Mouse (Mus musculus) liver, embryonic 13.5 days (tissue): ENCODE data around the gene Gabrr1. TPM values are rescaled to one million over a fixed set of nuclear protein-coding genes. Genes with fewer than 3 reads are reported as not detected.
"Not testable (repeated sequence)": the region's sequence is repeated elsewhere in the genome, so short reads cannot be mapped to it uniquely, and the experiment has no call there.

Source experiments
- ATAC-seq: fragments of 200-750 bp; cut with Nextera tagmentation; 2 replicates; pipeline ENCODE4 v1.8.0; 2017; ENCODE audit warnings: low read depth, mild to moderate bottlenecking, moderate number of reproducible peaks, moderate library complexity
- DNase-seq: peaks from one replicate; pipeline ENCODE4 v3.0.0; 2022
- H3K27ac ChIP-seq: fragments of 300-500 bp; sonication (generic); 2 replicates; pipeline ENCODE4 v1.5.1; 2015; ENCODE audit warnings: moderate library complexity, mild to moderate bottlenecking, inconsistent platforms
- H3K27me3 ChIP-seq: fragments of 300-500 bp; sonication (generic); 2 replicates; pipeline ENCODE4 v1.6.1; 2015; ENCODE audit warnings: mild to moderate bottlenecking, inconsistent platforms
- H3K36me3 ChIP-seq: fragments of 300-500 bp; sonication (generic); 2 replicates; pipeline ENCODE4 v1.6.1; 2015; ENCODE audit warnings: mild to moderate bottlenecking, inconsistent platforms
- H3K4me1 ChIP-seq: fragments of 300-500 bp; sonication (generic); replicated peaks from 2 replicates; pipeline ENCODE4 v1.6.1; 2015; ENCODE audit warnings: inconsistent platforms
- H3K4me2 ChIP-seq: fragments of 300-500 bp; sonication (generic); 2 replicates; pipeline ENCODE4 v1.6.1; 2015; ENCODE audit warnings: inconsistent platforms, mild to moderate bottlenecking, moderate library complexity
- H3K4me3 ChIP-seq: fragments of 300-500 bp; sonication (generic); replicated peaks from 2 replicates; pipeline ENCODE4 v1.5.1; 2015; ENCODE audit warnings: mild to moderate bottlenecking, inconsistent platforms
- H3K9ac ChIP-seq: fragments of 300-500 bp; sonication (generic); 2 replicates; pipeline ENCODE4 v1.6.1; 2015; ENCODE audit warnings: mild to moderate bottlenecking, inconsistent platforms
- H3K9me3 ChIP-seq: fragments of 300-500 bp; sonication (generic); replicated peaks from 2 replicates; pipeline ENCODE4 v1.6.1; 2016; ENCODE audit warnings: inconsistent platforms
- WGBS: fragments of 180-500 bp; shearing (Covaris S2); methylation state at CpG from one replicate; pipeline ENCODE4 v1.1.7; 2015; ENCODE audit not compliant: insufficient replicate concordance; 5-methylcytosine and 5-hydroxymethylcytosine counted together
- polyA plus RNA-seq: library from polyadenylated mRNA; unstranded; fragments of >200 nt; fragmentation: Nextera tagmentation; extraction: Ambion mirVana; gene quantifications from 2 replicates; pipeline ENCODE4 v1.2.1, GENCODE M21; 2015

Gene Gabrr1
- polyA plus RNA-seq, result not detected in 2 replicates

DNA sequence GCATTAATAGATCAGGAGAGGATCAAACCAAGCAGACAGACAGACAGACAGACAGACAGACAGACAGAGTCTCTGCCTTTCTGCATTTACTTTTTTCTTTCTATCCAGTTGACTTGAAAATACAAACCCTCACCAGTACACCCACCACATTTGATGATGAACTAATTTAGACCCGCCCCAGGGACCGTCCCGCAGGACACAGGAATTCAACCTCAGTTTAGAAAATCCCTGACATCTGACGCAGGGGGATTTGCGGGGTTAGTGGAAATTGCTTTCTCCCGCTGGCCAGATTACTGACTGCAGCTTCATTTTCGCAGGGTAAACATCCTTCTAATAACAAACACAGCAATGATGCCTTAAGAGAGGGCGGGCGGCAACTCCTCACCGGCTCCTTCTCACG is at the start of gene Gabrr1:
Gene Gabrr1, plus strand, starts transcription at position 301 of the 400 bp plus-strand sequence.
- WGBS, result 61% methylated on average over 11 of the region's 11 CpGs

DNA sequence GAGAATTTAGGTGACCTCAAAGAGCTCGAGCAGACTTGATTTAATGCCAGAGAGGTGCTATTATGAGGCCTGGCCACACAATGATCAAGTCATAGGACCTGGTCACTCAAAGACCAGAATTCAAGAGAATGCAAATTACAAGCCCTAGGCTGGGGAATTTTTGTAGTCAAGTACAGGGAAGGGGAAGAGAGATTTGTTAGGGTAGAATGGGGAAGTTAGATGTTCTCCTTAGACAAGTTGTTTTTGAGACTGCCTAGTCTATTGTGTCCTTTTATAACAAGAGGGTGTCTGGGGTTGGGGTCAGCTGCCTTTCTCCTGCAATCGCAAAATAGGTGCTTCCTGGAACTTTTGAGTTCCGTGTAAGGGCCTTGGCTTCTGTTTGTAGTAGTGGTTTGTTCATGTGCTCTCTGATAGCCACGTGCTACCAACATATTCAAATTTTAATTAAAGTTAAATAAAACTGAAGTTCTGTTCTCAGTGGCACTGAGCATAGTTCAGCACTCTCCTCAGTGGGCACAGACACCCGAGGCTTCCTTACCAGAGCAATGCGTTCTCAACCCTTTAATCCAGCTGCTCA is 33.1 kb upstream of the Gabrr1 start:
- Histone ChIP-seq H3K4me3 (no peak overlapping the region), H3K4me1 (no peaks in the 10 kb centered on the region), H3K4me2 (no peak overlapping the region), H3K9me3 (no peaks in the 10 kb centered on the region), H3K9ac (no peak overlapping the region), H3K27ac (no peak overlapping the region), H3K27me3 (no peaks in the 10 kb centered on the region), H3K36me3 (no peaks in the 10 kb centered on the region)
- WGBS, result 42% methylated on average over 6 of the region's 6 CpGs
- DNase-seq (no peak), ATAC-seq (no peak)

More for the DNA sequence above, at the start of gene Gabrr1:
- no peak within 1 kb of the TSS for H3K4me2 ChIP-seq
- DNase-seq (no peak), ATAC-seq (no peak)
- H3K9ac ChIP-seq, result no peak within 1 kb of the TSS
- no peaks in the 10 kb centered on the region for H3K36me3 ChIP-seq
- no peaks in the 10 kb centered on the region for H3K9me3 ChIP-seq
- H3K27me3 ChIP-seq, result no peaks in the 10 kb centered on the region
- no peak within 1 kb of the TSS for H3K4me3 ChIP-seq
- H3K27ac ChIP-seq, result no peak within 1 kb of the TSS
- H3K4me1 ChIP-seq, result no peaks in the 10 kb centered on the region

DNA sequence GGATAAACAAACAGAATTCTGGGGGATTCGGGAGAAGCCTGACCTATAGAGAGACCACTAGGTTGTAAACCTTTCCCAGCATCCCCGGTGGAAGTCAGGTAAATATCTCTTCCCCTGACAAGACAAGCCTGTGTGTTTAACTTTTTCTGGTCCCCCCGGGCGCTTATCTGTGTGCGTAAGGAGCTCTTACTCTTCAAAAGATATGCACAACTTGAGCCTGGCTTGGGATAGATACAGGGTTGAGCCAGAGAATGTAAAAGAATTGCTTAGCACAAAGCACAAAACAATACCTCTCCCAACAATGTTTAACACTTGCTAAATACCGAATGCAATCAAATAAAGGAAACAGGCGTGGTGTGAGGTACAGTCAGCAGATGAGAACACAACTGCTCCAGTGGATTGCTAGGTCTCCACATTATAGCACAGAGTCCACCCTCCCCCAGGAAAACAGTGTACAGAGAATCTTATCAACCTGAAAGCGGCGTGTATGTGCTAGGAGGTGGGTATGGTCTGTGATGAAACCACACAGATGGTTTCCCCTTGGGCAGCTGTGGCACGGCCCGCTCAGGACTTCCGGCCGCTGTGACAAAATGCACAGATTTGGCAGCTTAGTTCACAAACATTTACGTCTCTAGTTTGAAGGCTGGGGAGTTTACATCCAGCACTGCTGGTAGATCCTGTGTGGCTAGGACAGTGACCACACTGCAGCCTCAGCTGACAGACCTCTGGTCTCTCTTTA is 22.4 kb upstream of the Gabrr1 start:
- DNase-seq (peak; percentile 8), ATAC-seq (peak; percentile 89)
- Histone ChIP-seq H3K9ac (no peak overlapping the region), H3K27ac (no peak overlapping the region), H3K36me3 (no peaks in the 10 kb centered on the region), H3K4me1 (peaks cover 23% of the 10 kb centered on the region), H3K4me3 (no peak overlapping the region), H3K27me3 (no peaks in the 10 kb centered on the region), H3K9me3 (no peaks in the 10 kb centered on the region), H3K4me2 (peak overlapping the region; percentile 40)
- 23% methylated on average over 14 of the region's 14 CpGs for WGBS

DNA sequence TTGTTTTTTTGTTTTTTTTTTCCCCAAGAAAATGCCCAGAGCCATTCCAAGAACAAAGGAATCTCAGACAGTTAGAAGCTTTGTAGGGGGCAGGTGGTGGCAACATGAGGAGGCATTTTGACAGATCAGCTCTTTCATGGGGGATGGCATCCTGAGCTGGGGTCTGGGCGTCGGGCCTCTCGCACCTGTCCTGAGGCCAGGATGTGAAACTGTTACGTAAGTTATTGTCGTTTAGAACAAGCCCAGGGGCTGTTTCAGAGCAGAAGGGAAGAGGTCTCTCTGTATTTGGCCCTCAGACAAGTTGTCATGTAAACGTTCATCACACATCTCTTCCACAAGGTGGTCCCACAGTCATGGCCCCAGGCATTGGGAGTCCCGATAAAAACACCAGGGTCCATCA is 21.5 kb upstream of the Gabrr1 start:
- no peak for DNase-seq
- 72% methylated on average over 7 of the region's 7 CpGs for WGBS
- Histone ChIP-seq H3K36me3 (no peaks in the 10 kb centered on the region), H3K9me3 (no peaks in the 10 kb centered on the region), H3K4me2 (no peak overlapping the region), H3K27ac (no peak overlapping the region), H3K27me3 (no peaks in the 10 kb centered on the region), H3K4me1 (peaks cover 23% of the 10 kb centered on the region), H3K4me3 (no peak overlapping the region), H3K9ac (no peak overlapping the region)
- ATAC-seq, result no peak

DNA sequence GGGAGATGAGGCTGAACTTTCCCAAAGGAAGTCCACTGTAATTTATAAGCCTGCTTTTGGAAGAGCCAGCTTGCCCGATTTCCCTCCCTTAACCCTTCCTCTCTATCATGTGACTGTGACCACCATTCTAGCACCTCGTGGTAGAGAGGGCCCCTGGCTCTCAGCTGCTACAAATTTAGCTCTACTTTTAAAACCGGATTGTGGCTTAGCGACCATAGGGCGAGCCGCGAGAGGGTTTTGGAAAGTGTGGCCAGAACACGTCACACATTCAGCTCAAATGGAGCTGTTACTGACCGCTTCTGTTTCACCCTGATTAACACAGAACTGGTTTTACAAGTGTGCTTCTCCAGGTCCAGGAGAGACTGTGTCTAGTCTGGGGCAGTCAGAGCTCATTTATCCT is 21.0 kb upstream of the Gabrr1 start:
- no peak overlapping the region for H3K9ac ChIP-seq
- DNase-seq, result no peak
- no peak overlapping the region for H3K4me3 ChIP-seq
- no peak overlapping the region for H3K4me2 ChIP-seq
- peaks cover 23% of the 10 kb centered on the region for H3K4me1 ChIP-seq
- H3K9me3 ChIP-seq, result no peaks in the 10 kb centered on the region
- 70% methylated on average over 9 of the region's 9 CpGs for WGBS
- H3K27ac ChIP-seq, result no peak overlapping the region
- no peak for ATAC-seq
- H3K27me3 ChIP-seq, result no peaks in the 10 kb centered on the region
- H3K36me3 ChIP-seq, result no peaks in the 10 kb centered on the region

DNA sequence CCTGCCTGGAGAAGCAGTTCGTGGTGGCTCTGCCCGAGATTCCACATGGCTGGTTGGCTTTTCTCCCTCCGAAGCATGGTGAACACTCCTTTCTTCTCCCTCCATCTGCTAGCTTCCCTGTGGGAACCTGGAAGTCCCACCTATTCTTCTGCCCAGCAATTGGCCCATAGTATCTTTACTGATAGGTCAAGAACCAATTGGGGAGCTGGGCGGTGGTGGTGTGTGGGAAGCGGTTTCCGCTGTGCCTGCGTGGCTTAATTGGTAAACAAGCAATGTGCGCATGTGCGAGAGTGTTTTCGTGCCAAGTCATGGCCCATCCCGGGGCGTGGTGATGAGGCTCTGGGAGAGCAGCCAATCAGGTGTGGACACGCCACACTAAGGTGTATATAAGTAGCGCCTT is 19.5 kb upstream of the Gabrr1 start:
- not testable (repeated sequence) for H3K4me3 ChIP-seq, H3K36me3 ChIP-seq, H3K27me3 ChIP-seq, ATAC-seq, H3K4me2 ChIP-seq, H3K27ac ChIP-seq, H3K9ac ChIP-seq, H3K9me3 ChIP-seq, DNase-seq
- peaks cover 23% of the 10 kb centered on the region for H3K4me1 ChIP-seq
- 82% methylated on average over 13 of the region's 14 CpGs for WGBS

DNA sequence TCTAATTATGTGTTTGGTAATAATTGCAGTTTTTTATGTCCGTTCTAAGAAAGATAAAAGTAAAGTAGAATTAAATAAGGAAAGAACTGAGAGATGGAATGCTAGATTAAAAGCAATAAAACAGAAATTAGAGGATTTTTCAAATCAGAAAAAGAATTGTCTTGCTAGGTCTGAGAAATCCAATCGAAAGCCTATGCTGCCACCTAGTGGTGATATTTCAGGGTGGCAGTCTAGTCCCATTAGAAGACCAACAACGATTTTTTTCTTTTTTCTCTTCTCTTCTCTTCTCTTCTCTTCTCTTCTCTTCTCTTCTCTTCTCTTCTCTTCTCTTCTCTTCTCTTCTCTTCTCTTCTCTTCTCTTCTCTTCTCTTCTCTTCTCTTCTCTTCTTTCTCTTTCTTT is 13.2 kb upstream of the Gabrr1 start:
- not testable (repeated sequence) for H3K9ac ChIP-seq, H3K9me3 ChIP-seq, H3K4me1 ChIP-seq, ATAC-seq, H3K27ac ChIP-seq, H3K36me3 ChIP-seq, H3K4me2 ChIP-seq, H3K27me3 ChIP-seq, H3K4me3 ChIP-seq
- DNase-seq, result peak; percentile 39
- 3% methylated on average over 3 of the region's 3 CpGs for WGBS

DNA sequence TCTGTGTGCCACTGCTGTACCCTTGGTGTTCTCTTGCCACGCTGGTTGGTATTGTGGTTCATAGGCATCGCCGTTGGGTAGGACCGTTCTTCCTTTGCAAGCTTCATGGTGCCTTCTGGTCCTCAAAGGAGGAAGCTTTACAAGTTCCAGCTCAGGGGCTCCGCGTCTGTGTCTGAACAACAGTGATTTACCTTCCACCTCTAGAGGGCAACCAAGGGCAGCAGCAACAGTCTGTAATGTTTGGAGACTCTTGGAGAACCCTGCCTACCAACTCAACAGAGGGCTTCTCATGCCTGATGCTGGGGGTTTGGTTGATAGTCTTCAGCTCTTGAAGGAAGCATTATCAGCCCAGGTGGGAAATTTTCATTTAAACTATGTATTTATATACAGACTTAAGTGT is 7.8 kb upstream of the Gabrr1 start:
- H3K4me1 ChIP-seq, result no peaks in the 10 kb centered on the region
- no peak overlapping the region for H3K4me3 ChIP-seq
- H3K9ac ChIP-seq, result no peak overlapping the region
- DNase-seq, result no peak
- no peak overlapping the region for H3K27ac ChIP-seq
- H3K4me2 ChIP-seq, result no peak overlapping the region
- 56% methylated on average over 6 of the region's 6 CpGs for WGBS
- ATAC-seq, result no peak
- H3K36me3 ChIP-seq, result no peaks in the 10 kb centered on the region
- no peaks in the 10 kb centered on the region for H3K9me3 ChIP-seq
- H3K27me3 ChIP-seq, result no peaks in the 10 kb centered on the region

DNA sequence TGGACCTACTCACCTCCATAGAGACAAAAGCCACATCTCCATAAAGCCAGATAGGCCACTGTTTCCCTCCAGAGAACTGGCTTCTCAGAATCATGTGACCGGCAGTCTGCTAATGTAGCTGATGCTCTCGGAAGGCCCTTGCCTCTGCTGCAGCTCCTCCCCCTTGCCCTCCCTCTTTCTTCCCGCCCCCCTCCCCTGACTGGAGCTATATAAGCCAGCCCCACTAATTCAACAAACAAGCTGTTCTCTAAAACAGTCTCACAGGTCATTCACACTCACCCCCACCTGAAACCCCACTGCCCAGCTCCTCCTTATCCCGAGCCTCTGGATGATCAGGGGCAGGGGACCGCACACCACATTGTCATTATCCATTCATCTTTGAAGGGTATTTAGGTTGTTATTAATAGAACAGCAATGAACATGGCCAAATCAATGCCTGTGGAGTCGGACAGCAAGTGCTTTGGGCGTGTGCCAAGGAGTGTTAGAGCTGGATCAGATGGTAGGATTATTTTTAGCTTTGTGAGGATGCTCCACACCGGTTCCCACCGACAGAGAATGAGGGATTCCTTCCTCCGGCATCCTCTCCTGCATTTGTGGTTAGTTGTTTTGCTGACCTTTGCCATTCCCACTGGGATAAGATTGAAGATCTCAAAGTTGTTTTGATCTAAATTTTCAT is 6.8 kb upstream of the Gabrr1 start:
- ATAC-seq (no peak), DNase-seq (no peak)
- Histone ChIP-seq H3K4me3 (no peak overlapping the region), H3K27me3 (no peaks in the 10 kb centered on the region), H3K9me3 (no peaks in the 10 kb centered on the region), H3K36me3 (no peaks in the 10 kb centered on the region), H3K4me1 (no peaks in the 10 kb centered on the region), H3K9ac (no peak overlapping the region), H3K4me2 (no peak overlapping the region), H3K27ac (no peak overlapping the region)
- WGBS, result 67% methylated on average over 10 of the region's 10 CpGs

DNA sequence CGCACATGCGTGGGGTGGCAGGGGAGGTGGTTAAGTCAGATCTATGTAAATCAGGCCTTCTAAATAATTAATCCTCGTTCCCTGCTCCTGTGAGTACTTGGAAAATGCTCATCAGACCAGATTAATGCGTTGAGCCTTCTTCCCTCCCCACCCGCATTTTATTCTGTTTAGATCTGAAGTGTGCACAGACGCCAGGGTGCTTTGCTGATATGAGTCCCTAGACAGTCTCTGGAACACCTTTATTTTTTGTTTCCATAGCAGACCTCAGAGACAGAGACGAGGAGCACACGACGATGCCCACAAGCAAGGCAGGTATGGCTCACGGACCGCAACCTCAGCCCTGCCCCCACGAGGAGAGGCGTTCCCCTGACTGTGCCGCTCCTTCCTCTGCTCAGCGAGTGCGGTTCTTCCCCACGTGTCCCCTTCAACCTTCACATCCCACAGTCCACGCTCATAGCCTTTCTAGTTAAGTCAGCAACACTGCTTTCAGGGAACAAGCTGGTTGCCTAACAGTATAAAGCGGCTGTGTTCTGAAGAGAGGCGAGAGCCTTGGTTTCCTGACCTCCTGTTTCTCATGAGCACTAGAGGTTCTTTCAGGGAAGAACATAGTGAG is 14.5 kb downstream of the Gabrr1 start:
- ATAC-seq (no peak), DNase-seq (no peak)
- no peaks in the 10 kb centered on the region for H3K9me3 ChIP-seq
- H3K4me3 ChIP-seq, result no peak overlapping the region
- no peaks in the 10 kb centered on the region for H3K4me1 ChIP-seq
- 35% methylated on average over 20 of the region's 20 CpGs for WGBS
- no peak overlapping the region for H3K9ac ChIP-seq
- H3K27me3 ChIP-seq, result peaks cover 17% of the 10 kb centered on the region
- no peaks in the 10 kb centered on the region for H3K36me3 ChIP-seq
- no peak overlapping the region for H3K4me2 ChIP-seq
- H3K27ac ChIP-seq, result no peak overlapping the region

DNA sequence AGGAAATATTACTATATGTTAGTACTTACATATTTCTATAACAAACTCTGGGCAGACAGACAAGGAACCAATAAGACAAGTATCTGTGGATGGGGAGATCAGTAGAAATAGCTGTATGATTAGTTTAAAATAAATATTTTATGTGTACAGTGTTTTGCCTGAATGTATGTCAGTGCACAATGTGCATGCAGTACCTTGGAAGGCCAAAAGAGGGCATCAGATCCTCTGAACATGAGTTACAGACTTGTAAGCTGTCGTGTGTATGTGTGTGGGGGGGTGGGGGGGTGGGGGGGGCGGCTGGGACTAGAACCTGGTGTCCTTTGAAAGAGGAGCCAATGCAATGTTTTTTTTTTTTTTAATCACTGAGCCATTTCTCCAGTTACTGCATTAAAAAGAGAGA is 15.5 kb downstream of the Gabrr1 start:
- H3K9ac ChIP-seq, result no peak overlapping the region
- ATAC-seq, result no peak
- H3K4me3 ChIP-seq, result no peak overlapping the region
- H3K4me2 ChIP-seq, result no peak overlapping the region
- no peaks in the 10 kb centered on the region for H3K36me3 ChIP-seq
- no peaks in the 10 kb centered on the region for H3K4me1 ChIP-seq
- peaks cover 17% of the 10 kb centered on the region for H3K27me3 ChIP-seq
- WGBS, result 15% methylated on average over 2 of the region's 2 CpGs
- H3K9me3 ChIP-seq, result no peaks in the 10 kb centered on the region
- no peak for DNase-seq
- no peak overlapping the region for H3K27ac ChIP-seq
